Mouse (Mus musculus) ES-Bruce4 (cell line): ENCODE data around the gene Bola1.

ENCODE experiments used
- CTCF ChIP-seq: IDR thresholded peaks from one replicate; pipeline ENCODE4 v1.8.1; 2011; ENCODE audit warnings: low read depth, low read length
- EP300 ChIP-seq: IDR thresholded peaks from 2 replicates; pipeline ENCODE4 v1.6.1; 2011; ENCODE audit warnings: low read depth, low read length; ENCODE audit not compliant: insufficient read depth

DNA sequence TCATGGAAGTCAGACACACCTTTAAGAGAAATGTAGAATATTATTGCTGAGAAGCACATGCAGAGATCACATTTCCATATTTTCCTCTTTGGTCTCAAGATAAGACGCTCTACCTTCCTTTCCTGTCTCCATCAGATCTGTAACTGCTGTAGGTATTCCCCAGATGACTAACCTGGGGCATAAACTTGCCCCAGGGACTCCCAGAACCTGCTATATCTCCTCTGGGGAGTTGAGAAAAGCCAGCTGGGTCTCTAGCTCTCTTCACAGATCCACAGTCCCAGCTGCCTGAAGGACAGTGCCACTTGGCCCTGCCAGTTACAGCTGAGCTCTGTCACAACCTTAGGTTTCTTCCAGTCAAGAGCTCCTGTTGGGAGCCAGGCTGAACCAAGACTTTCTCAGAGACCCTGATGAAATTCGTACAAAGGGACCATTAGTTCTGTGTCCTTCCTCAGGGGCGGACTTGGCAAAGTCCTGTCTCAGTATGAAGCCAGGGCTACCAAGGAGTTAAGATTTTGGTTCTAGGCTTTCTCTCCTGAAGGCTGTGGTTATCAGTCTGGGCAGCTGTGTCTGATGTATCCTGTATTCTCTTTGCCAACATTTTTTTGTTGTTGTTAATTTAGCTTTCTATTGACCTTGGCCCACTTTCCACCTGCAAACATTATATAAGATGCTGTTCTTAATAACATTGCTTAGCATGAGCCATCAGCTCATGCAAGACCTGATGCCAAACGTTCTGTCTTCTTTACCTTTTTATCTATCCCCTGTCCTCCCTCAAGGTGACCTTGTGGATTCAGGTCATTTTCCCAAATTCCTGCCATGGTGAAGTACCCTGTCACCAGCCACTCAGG is 11.6 kb upstream of the Bola1 start:
- TF ChIP-seq EP300: no peak
- no peak for TF ChIP-seq CTCF
